Comparison of ENCODE assay signal across 8 mouse cellular contexts in genomic region chr2:164070142-164070764, GRCm38 (mm10). TPM values are rescaled to one million over a fixed set of nuclear protein-coding genes. Genes with fewer than 3 reads are reported as not detected.
DNase-seq lines count a peak whose midpoint lies in the region; TF ChIP-seq lines count a peak whose summit lies in the region.

TSS of gene Stk4 (plus strand) at chr2:164070322.

- peak within 1 kb of the TSS; percentile 70 for H3K27ac ChIP-seq in cerebellum, adult 2 months (ENCODE audit: insufficient read depth, low read length)
- H3K27ac ChIP-seq in heart, adult 2 months: peak within 1 kb of the TSS; percentile 91
- peak within 1 kb of the TSS; percentile 15; the same call in 1 of the 2 replicates for H3K27ac ChIP-seq in macrophage

- WGBS in cerebellum, adult 2 months: under 1% methylated on average over 45 of the region's 45 CpGs
- 1% methylated on average over 45 of the region's 45 CpGs for WGBS in heart, adult 2 months
- under 1% methylated on average over 42 of the region's 45 CpGs for WGBS in macrophage (ENCODE audit: missing documents)

- H3K79me2 ChIP-seq in heart, adult 2 months (replicated peaks; ENCODE audit: control insufficient read depth, insufficient read depth, low read length): peaks cover 7% of the 10 kb centered on the region
- H3K79me2 ChIP-seq in macrophage (ENCODE audit: inconsistent target): peaks cover 66% of the 10 kb centered on the region

- H3K36me3 ChIP-seq in heart, adult 2 months (ENCODE audit: control insufficient read depth, insufficient read depth, low read length): peaks cover 5% of the 10 kb centered on the region
- peaks cover 17% of the 10 kb centered on the region for H3K36me3 ChIP-seq in macrophage (ENCODE audit: inconsistent target)

- H3K9ac ChIP-seq in heart, adult 2 months (ENCODE audit: low read depth, low read length): peak within 1 kb of the TSS; percentile 79

- no peak for TF ChIP-seq CTCF in cerebellum, adult 2 months (IDR thresholded peaks at IDR 0.05; ENCODE audit: borderline replicate concordance, insufficient read depth, low read depth, low read length)
- TF ChIP-seq CTCF in heart, adult 2 months (IDR thresholded peaks at IDR 0.05): no peak

- H3K4me1 ChIP-seq in cerebellum, adult 2 months (ENCODE audit: control insufficient read depth, insufficient read depth, low read length): peaks cover 3% of the 10 kb centered on the region
- H3K4me1 ChIP-seq in heart, adult 2 months (ENCODE audit: control insufficient read depth, insufficient read depth, low read length): peaks cover 4% of the 10 kb centered on the region

- no peak for DNase-seq in cerebellum, adult 2 months
- no peak for DNase-seq in cerebellum, postnatal 14 days
- no peak for DNase-seq in urinary bladder, adult 2 months (ENCODE audit: low spot score)
- no peak for DNase-seq in urinary bladder, adult 18-20 months (ENCODE audit: low spot score in 2 of 2)
- no peak for DNase-seq in heart, adult 2 months
- DNase-seq in layer of hippocampus, adult 18-20 months (ENCODE audit: low spot score in 2 of 2): peak; percentile 44 to 56
- DNase-seq in thymus, postnatal 14 days: peak; percentile 72

- TF ChIP-seq EP300 in heart, adult 2 months (IDR thresholded peaks at IDR 0.05; ENCODE audit: insufficient read depth, low read depth, low read length): no peak

- TF ChIP-seq POLR2A in cerebellum, adult 2 months (IDR thresholded peaks at IDR 0.05; ENCODE audit: borderline replicate concordance, insufficient read depth, low read length): no peak
- no peak for TF ChIP-seq POLR2A in heart, adult 2 months (IDR thresholded peaks at IDR 0.05; ENCODE audit: insufficient read depth, low read depth, low read length)

- intact Hi-C loops in heart, adult 2 months (cut with DNase I): loop anchor here (5.0 kb wide), 1 partner anchor 78 kb away; the partner anchor contains the start of gene Ywhab

- H3K4me3 ChIP-seq in cerebellum, adult 2 months (replicated peaks; ENCODE audit: insufficient read depth, low read depth, low read length): peak within 1 kb of the TSS; percentile 82
- peak within 1 kb of the TSS; percentile 98 for H3K4me3 ChIP-seq in heart, adult 2 months
- peak within 1 kb of the TSS; percentile 63 for H3K4me3 ChIP-seq in macrophage (ENCODE audit: inconsistent target)

- no peaks in the 10 kb centered on the region for H3K27me3 ChIP-seq in cerebellum, adult 2 months (ENCODE audit: control insufficient read depth, insufficient read depth, low read length)
- H3K27me3 ChIP-seq in heart, adult 2 months (ENCODE audit: control insufficient read depth, insufficient read depth, low read length): no peaks in the 10 kb centered on the region

RNA-seq across cellular contexts. Expression of gene Stk4, which starts in this region (rescaled TPM):
- polyA plus RNA-seq in cerebellum, adult 2 months (2012; rRNA removed): 17.1 and 18.7 TPM in 2 replicates
- 18.3 and 20.9 TPM in 2 replicates for polyA plus RNA-seq in urinary bladder, adult 2 months (2012; rRNA removed)
- total RNA-seq in heart, adult 2 months (2021): 10 to 100 TPM; 14.3 to 14.7 TPM
- polyA plus RNA-seq in heart, adult 2 months (2012; rRNA removed): 6.4 and 10.7 TPM in 2 replicates
- total RNA-seq in layer of hippocampus, adult 18-20 months (2021): 10 to 100 TPM; 44.7 to 47.0 TPM
- 100 to 1,000 TPM; 118 to 384 (median 176) TPM for total RNA-seq in macrophage (2018; cell fraction: chromatin; rRNA removed)
- 100 to 1,000 TPM in 9 of 26 experiments, 10 to 100 TPM in 17; 86.2 to 131 (median 98.3) TPM for total RNA-seq in macrophage (2018; cell fraction: cytosol; rRNA removed)
- total RNA-seq in macrophage (2018; cell fraction: nucleus; rRNA removed): 100 to 1,000 TPM in 18 of 26 experiments, 10 to 100 TPM in 8; 84.7 to 227 (median 106) TPM
- 55.4 to 80.1 TPM (median 68.0 TPM) in 3 replicates for polyA plus RNA-seq in macrophage (2018)

Comparison
In these comparisons a context has a peak if more than half of its experiments do, and no peak if none do; other contexts are left out.
1. DNase-seq: peak in layer of hippocampus, adult 18-20 months (2 of 2) and thymus, postnatal 14 days (single experiment); none in cerebellum, adult 2 months (0 of 2), cerebellum, postnatal 14 days (0 of 2), urinary bladder, adult 2 months (single experiment), urinary bladder, adult 18-20 months (0 of 2) and heart, adult 2 months (0 of 2).
2. H3K27ac ChIP-seq: peak in every context shown above with its lines; median percentile 91 in heart, adult 2 months; 70 in cerebellum, adult 2 months; 15 in macrophage.
3. Peak in every context shown above with its lines, with median percentiles within 50 percentile points of each other: H3K4me3 ChIP-seq.